Mouse (Mus musculus): ENCODE data around the gene Ucn3. TPM values are rescaled to one million over a fixed set of nuclear protein-coding genes. Genes with fewer than 3 reads are reported as not detected.

Ucn3 gene
- polyA plus RNA-seq, 1 experiment: not detected

DNA sequence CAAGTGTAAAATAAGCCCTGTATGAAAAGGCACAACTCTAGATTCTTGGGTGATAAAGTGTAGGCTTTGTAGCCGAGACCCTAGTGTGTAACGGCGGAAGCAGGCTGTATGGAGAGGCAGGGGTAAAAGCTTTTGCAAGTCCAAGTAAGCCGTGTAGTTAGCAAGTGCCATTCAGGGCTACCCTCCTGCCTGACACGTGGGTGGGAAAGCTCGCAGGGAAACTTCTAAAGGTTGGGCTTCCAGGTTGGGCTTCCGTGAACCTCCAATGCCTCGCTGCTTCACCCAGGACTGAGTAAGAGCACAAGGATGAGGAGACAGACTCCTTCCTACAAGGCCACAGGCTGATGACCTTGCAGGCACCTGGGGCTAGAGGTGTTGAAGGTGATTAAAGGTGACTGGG is 50.6 kb downstream of the Ucn3 start:
- TF ChIP-seq CTCF (IDR thresholded peaks at IDR 0.05; ENCODE audit: extremely low read depth, insufficient read depth, low read length) (no peak), POLR2A (IDR thresholded peaks at IDR 0.05; ENCODE audit: extremely low read depth, insufficient read depth, low read length) (no peak)
- H3K4me1 ChIP-seq (ENCODE audit: control insufficient read depth, insufficient read depth, low read length): no peaks in the 10 kb centered on the region; the same call in 1 of the 2 replicates

DNA sequence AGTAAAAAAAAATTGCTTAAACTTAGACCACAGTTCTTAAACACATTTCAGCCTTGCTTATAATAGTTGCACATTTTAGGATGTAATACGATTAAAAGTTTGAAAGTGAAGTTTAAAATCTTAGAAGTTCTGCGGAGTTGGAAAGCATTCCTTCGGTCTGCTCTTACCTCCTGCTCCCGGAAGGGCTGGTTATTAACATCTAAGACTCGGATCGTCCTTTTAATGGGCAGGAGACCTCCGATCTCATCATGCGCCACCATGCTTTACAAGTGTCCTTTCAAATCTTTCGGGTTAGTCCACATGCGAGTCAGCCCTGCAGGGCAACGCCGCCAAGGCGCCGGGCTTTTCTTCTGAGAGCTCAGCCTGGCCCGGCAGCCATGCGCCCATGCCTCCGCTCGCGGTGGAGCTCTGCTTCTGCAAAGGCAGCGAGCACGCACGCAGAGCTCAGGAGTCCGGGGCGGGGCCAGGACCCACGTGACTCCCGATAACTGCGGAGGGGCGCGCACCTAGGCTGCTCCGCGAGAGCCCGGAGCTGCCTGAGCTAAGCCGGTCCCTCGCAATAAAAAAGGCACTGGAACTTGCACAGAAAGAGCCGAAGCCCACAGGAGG is 51.9 kb downstream of the Ucn3 start:
- peak overlapping the region; percentile 82 for H3K4me3 ChIP-seq (ENCODE audit: insufficient read depth, low read length)
- peaks cover 1% of the 10 kb centered on the region; the same call in 1 of the 2 replicates for H3K4me1 ChIP-seq (ENCODE audit: control insufficient read depth, insufficient read depth, low read length)
- peak overlapping the region; percentile 20; the same call in 1 of the 2 replicates for H3K27ac ChIP-seq (ENCODE audit: insufficient read depth, low read length)
- TF ChIP-seq CTCF (IDR thresholded peaks at IDR 0.05; ENCODE audit: extremely low read depth, insufficient read depth, low read length) (no peak), POLR2A (IDR thresholded peaks at IDR 0.05; ENCODE audit: extremely low read depth, insufficient read depth, low read length) (peak; percentile 93)

More for the DNA sequence above, 50.6 kb downstream of the Ucn3 start:
- Histone ChIP-seq H3K4me3 (ENCODE audit: insufficient read depth, low read length) (no peak overlapping the region), H3K27ac (ENCODE audit: insufficient read depth, low read length) (no peak overlapping the region)

DNA sequence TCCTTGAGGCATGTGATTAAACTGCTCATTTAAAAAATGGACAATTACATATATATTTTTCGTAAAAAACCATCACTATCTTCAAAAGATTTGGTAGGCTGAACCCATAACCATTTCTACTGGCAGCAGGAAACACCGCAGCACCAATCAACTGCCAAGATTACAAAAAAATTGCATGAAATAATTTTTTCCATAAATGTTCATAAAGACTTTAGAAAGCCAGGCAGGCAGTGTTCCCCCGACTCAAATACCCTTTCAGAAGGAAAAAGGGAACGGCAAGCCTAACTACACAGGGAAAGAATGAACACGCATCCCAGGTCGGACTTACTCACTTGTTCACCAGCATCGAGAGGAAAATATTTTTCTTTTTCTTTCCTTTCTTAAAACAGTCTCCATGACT is 52.5 kb downstream of the Ucn3 start:
- TF ChIP-seq POLR2A (IDR thresholded peaks at IDR 0.05; ENCODE audit: extremely low read depth, insufficient read depth, low read length): no peak
- TF ChIP-seq CTCF (IDR thresholded peaks at IDR 0.05; ENCODE audit: extremely low read depth, insufficient read depth, low read length): no peak
- H3K4me1 ChIP-seq (ENCODE audit: control insufficient read depth, insufficient read depth, low read length): peaks cover 1% of the 10 kb centered on the region; the same call in 1 of the 2 replicates
- H3K4me3 ChIP-seq (ENCODE audit: insufficient read depth, low read length): peak overlapping the region; percentile 82
- H3K27ac ChIP-seq (ENCODE audit: insufficient read depth, low read length): no peak overlapping the region

DNA sequence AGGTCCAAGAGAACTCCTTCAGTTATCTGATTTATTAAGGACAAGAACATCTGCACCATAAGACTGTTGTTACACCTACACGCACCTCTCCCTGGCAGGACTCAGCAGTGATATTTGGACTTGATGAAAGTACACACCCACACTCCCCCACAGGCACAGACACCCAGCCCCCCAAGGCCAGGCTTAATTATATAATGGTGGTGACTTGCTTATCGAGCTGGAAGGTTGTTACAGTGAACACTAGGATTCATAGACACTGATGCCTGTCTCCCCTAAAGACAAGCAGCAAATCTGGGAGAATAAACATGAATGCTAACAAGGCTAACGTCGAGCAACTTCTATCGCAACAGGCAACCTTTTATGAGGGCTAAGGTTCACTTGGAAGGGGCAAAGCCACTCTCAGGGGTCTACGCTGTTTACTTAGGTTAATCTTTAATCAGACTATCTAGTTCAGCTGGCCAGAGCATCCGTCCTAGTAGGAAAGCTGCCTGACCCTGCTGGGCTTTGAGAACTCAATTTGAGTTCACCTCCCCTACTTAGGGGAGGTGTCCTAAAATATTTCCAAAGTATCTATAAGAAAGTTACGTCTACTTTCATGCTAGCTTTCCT is 53.6 kb downstream of the Ucn3 start:
- no peak overlapping the region for H3K27ac ChIP-seq (ENCODE audit: insufficient read depth, low read length)
- no peak for TF ChIP-seq CTCF (IDR thresholded peaks at IDR 0.05; ENCODE audit: extremely low read depth, insufficient read depth, low read length)
- TF ChIP-seq POLR2A (IDR thresholded peaks at IDR 0.05; ENCODE audit: extremely low read depth, insufficient read depth, low read length): no peak
- peak overlapping the region; percentile 82 for H3K4me3 ChIP-seq (ENCODE audit: insufficient read depth, low read length)
- peaks cover 1% of the 10 kb centered on the region; the same call in 1 of the 2 replicates for H3K4me1 ChIP-seq (ENCODE audit: control insufficient read depth, insufficient read depth, low read length)

Other genes with a start within 250 kb of the Ucn3 start
- gene Calml3, start 141.0 kb downstream of the Ucn3 start, polyA plus RNA-seq (2012; rRNA removed): not detected in 2 replicates
- not detected in 2 replicates for gene Calm4, start 107.6 kb downstream of the Ucn3 start, polyA plus RNA-seq (2012; rRNA removed)
- gene Calm5, start 91.2 kb downstream of the Ucn3 start, polyA plus RNA-seq (2012; rRNA removed): not detected in 2 replicates
- gene Net1, start 27.1 kb downstream of the Ucn3 start, polyA plus RNA-seq (2012; rRNA removed): 18.5 and 18.7 TPM in 2 replicates
- not detected in 2 replicates for gene Tubal3, start 27.1 kb downstream of the Ucn3 start, polyA plus RNA-seq (2012; rRNA removed)
- 1.7 and 2.6 TPM in 2 replicates for gene Akr1c14, start 103.7 kb upstream of the Ucn3 start, polyA plus RNA-seq (2012; rRNA removed)
- gene Akr1c18, start 205.3 kb upstream of the Ucn3 start, polyA plus RNA-seq (2012; rRNA removed): 1.8 and 2.0 TPM in 2 replicates
- gene Akr1c13, start 245.8 kb upstream of the Ucn3 start, polyA plus RNA-seq (2012; rRNA removed): 0.38 and 0.40 TPM in 2 replicates

Measured in cortical plate, adult 2 months (tissue).